Mouse (Mus musculus) testis, adult 2 months (tissue): Measurements from ENCODE around the gene Gipc2.

Source experiments
- CTCF ChIP-seq: fragments of 200-500 bp; IDR thresholded peaks from 2 replicates; pipeline ENCODE4 v1.5.1; 2012; ENCODE audit warnings: low read depth, mild to moderate bottlenecking, inconsistent platforms, low read length, moderate library complexity; ENCODE audit not compliant: control insufficient read depth, insufficient read depth, insufficient replicate concordance
- POLR2A ChIP-seq: fragments of 200-500 bp; IDR thresholded peaks from 2 replicates; pipeline ENCODE4 v1.6.1; 2012; ENCODE audit warnings: low read depth, mild to moderate bottlenecking, inconsistent platforms, low read length, moderate library complexity; ENCODE audit not compliant: control insufficient read depth

GRCm38 (mm10) chr3:152192238-152192931, 26.4 kb upstream of the Gipc2 start:
- TF ChIP-seq CTCF (no peak), POLR2A (no peak)
